Mouse (Mus musculus) T-cell, adult 2 months (primary cell): ENCODE data around the gene Tomm40.
"Not testable (repeated sequence)": the region's sequence is repeated elsewhere in the genome, so short reads cannot be mapped to it uniquely, and the experiment has no call there.

Experiments
- DNase-seq: peaks from one replicate; pipeline ENCODE4 v3.0.0; 2022; ENCODE audit warnings: low spot score

The Tomm40 gene

DNA sequence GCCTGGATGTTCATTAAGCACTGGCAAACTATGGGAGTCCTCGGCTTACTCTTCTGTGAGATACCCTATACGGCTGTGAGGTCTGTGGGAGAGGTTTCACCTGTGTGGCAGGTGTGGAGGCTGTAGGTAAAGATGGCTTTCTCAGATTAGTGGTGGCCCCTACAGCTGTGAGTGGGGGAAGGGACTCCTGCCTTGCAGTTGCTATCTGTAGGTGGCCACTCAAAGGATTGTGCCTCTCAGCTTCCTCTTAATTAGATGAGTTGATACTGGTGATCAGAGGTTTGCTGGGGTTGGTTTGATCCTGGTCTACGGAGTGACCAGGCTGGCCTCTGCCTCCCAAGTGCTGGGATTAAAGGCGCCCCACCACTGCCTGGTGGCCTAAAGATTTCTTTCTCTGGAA lies 10.8 kb downstream of the Tomm40 start:
- DNase-seq, result no peak

DNA sequence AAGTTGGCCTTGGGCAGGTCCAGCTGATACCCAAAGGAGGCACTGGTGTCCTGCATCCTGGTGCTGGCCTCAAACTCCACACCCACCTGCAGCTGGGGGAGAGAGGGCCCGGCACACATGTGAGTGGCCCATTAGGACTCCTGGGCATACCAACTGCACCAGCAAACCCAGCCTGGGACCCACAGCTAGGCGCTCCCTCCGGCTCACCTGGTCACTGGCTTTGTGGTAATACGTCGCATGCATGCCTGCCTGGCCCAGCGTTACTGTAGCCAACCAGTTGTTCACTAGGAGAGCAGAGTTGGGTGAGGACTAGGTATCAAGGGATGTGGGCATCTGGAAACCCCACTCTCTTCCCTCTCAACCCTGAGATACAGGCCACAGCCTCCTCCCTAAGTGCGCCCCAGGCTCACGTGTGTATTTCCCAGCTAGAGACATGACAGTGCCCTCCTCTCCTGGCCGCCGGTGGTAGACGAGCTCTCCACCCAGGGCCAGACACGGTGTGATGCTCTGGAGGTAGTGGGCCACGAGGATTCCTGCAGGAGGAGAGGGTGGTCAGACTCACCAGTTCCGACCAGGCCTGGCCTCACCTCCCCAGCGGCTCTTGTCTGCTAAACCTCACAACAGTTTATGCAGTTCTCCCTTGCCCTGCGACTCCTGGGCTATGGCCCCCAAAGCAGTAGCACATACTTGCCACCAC lies 12.2 kb downstream of the Tomm40 start:
- DNase-seq, result no peak

DNA sequence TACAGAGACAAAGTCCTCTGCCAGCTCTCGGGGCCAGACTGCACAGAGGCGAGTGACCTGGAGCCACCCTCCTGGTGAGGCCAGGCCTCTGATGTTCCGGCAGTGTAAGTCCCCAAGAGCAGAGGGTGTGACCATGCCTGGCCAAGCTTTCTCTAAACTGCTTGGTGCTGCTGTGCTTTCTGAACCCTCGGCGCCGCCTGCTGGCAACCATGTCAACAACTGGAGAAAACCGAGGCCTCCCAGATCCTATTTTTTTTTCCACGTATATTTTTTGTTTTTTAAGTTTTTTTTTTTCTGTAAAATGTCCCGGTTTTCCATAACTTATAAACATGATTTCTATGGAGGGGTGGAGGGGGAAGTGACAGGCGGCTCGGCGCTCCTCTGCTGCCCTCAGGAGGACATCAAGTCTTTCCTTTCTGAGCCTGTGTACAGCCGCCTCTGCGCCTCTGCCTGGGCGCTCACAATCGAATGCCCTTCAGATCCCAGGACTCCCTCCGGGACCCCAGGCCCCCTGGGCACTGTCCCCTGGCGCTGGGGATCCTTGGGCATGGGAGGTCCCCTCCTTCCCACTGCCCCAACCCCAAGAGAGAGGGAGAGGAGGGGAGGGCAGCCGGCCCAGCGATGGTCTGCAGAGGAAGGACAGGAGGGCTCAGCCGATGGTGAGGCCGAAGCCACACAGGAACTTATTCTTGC lies 14.0 kb downstream of the Tomm40 start:
- no peak for DNase-seq

DNA sequence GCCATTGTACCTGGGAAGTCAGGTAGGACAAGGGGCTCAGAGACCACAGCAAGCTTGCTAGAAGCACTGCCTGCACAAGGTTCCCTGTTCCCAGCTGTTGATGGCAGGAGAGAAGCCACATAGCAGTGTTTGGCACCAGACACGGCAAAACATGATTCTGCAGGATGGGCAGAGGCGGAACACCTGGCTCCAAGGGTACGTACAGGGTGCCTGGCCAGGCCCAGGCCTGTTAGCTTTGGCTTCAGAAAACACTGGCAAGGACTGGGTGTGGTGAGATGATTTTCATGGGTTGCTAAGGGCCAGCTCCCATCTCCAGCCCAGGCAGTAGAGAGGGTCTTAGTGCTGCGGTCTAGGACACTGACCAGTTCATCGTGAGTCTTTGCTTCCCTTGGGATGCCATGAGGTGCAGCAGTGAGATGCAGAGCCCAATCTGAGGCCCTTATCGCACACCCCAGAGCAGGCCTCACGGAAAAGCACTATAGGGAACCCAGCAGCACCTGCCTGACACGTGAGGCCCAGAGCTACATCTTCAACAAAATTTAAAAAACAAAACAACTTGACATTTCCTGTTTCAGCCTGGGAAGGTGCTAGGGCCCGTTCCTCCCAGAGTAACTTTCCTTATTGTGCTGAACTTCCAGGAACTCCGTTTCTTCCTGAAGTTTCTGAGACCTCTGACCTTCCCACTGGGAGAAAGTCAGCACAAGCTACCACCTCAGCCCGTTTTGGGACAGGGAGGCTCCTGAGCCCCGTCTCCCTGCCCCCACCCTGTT lies 14.8 kb downstream of the Tomm40 start:
- no peak for DNase-seq

DNA sequence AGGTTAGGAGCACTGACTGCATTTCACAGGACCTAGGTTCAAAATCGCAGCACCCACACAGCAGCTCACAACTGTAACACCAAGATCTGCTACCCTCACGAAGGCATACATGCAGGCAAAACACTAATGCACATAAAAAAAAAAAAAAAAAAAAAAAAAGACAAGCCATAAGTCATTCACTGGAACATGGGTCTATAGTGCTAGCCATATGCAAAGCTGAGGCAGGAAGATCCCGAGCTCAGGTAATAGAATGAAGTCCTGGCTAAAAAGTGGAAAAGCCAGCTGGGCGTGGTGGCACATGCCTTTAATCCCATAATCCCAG lies 15.4 kb downstream of the Tomm40 start:
- DNase-seq, result no peak

DNA sequence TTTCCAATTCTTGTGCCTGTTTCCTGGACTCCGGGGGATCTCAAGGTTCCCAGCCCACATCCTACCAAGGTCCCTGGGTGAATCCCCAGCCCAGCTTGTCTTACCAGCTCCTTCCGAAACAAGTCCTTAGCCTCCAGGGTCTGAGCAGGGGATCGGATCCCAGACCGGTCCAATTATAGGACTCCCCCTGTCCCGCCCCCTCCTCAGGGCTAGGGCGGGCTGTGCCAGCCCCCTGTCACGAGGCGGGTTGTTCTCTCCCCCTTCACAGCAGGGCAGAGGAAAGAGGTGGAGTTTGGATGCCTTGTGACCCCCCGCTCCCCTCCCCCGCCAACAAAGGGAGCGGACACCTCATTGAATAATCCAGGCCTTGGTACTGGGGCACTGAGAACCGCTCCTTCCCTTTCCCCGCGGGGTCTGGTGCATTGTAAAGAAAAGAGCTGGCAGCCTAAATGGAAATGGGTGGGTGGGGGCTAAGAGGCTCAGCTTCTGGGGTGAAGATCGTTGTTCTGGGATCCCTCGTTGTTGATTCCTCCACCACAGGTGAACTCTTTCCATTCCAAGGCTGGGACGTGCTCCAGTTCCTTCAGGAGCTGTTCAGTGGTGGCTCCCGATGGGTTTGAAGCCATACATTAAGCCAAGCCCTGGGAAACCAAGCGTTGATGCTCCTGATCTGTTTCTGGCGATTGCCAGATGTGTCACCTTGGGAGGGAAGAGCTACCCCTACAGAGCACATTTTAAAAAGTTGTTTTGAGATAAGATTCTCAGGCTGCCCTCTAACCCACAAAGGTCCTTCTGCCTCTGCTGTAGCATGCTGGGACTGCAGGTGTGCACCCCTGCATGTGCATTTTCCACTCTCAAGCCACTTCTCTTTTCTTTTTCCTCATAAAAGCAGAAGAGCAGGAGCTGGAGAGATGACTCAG lies 16.1 kb downstream of the Tomm40 start, which contains the start of gene Apoe:
Apoe (minus strand) TSS at position 282 of the 920 bp plus-strand sequence.
- DNase-seq, result no peak

DNA sequence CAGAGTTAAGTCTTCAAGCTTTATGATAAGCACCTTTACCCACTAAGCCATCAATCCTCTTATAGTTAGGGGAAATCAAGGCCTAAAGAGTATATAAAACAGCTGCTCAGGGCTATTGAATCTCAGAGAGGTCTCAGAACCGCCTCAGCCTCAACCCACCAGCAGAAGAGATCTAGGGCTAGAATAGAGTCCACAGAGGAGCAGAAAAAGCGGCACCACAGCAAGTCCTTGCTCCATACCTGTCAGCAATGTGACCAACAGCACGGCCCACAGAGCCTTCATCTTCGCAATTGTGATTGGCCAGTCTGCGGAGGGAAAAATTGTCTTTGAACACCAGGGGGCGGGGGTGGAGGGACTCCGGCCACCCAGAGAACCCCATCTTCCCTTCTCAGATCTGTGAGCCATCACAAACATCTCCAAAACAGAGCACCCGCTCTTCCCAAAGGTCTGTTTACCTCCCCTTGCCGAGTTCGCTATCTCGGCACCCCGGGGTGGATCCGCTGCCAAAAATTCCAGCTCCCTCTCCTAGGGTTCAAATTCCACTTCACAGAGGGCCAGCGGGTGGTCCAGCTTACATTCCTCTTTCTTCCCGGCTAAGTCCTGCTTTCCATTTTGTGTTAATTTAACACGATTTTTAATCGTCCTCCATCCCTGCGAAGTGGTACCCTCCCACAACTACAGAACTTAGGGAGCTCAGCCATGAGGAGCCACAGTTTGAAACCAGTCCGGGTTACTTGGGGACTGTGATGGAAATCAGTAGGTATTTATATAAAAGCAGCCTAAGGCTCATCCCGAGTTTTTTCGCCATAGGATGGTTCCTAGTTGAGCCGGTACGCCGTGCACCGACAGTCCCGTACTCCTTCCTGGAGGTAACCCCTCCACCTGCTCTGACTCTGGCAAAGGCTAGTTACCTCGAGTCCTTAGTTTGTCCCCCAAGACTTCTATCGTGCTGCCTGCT lies 17.0 kb downstream of the Tomm40 start:
- no peak for DNase-seq

DNA sequence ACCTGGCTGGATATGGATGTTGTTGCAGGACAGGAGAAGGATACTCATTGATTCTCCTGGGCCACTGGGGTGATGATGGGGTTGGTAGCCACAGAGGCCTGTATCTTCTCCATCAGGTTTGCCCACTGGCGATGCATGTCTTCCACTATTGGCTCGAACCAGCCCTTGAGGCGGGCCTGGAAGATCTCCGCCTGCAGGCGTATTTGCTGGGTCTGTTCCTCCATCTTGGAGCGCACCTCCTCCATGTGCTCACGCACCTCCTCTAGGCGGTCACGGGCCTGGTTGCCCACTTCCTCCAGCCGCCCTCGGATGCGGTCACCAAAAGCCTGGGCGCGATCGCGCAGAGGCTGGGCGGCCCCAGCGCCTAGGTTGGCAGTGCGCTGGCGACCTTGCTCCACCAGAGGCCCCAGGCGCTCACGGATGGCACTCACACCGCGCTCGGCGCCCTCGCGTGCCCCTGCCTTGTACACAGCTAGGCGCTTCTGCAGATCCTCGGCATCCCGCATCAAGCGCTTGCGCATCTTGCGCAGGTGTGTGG lies 18.8 kb downstream of the Tomm40 start:
- no peak for DNase-seq

DNA sequence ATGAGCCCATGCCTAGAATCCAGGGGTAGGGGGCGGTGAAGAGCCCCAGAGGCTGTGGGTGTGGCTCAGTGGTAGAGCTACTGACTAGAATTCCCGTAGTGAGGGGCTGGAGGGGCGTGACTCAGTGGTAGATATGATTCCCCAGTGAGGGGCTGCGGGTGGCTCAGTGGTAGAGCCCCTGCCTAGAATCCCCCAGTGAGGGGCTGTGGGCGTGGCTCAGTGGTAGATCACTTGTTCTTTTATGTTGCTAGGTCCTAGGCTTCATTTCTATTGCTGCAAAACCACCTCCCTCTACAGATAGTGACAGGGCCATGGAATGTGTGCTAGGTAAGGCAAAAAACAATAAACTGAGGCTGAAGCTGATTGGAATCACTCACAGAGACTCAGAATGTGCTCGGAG lies 19.4 kb downstream of the Tomm40 start:
- DNase-seq, result no peak

DNA sequence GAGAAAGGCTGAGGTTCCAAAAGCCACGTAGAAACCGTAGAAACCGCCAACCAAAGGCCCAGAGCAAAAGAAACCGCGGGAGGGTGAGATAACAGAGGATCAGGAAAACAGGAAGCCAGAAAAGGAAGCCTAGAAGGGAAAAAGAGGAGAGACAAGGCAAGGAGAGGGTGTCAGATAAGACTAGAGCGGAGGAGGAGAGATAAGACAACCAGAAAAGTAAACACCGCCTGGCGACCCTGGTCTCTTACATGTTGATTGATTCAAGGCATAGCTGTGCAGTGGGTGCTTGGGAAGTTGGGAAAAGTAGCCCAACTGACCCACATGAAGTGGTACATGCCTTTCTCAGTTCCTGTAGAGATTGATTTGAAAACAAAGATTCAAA lies 20.0 kb downstream of the Tomm40 start:
- no peak for DNase-seq

DNA sequence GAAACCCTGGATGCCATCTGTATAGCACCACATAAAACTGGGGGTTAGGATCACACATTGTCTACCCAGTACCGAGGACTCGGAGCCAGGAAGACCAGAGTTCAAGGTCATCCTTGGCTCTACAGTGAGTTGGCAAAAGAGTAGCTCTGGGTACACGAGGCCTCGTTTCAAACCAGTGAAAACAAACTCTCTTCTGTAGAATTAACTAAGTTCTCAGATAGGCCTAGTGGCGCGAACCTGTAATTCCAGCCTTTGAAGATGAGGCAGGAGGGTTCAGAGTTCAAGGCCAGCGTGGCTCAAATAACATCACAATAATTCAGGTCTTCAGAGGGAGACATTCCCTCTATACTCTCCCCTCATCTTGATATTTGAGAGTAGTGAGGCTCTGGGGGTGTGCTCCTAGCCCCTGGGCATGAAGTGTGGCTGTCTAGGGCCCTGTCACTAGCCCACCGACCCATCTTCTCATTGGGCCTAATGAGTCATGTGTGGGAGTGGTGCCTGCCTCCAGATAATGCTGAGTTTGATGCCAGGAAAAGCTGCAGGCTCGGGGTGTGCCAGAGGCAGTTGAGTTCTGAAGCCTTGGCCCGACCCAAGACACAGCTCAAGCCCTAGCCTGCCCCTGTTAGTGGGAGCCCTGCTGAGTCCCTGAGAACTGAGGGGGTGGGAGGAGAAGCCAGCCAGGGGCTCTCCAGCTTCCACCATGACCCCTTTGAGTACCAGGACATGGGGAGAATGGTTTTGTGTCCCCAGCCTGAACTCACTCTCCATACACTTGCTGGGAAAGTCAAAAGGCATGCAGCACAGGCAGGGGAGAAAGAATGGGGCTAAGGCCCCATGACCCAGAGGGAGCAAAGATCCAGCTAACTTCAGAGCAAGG lies 20.7 kb downstream of the Tomm40 start:
- no peak for DNase-seq

DNA sequence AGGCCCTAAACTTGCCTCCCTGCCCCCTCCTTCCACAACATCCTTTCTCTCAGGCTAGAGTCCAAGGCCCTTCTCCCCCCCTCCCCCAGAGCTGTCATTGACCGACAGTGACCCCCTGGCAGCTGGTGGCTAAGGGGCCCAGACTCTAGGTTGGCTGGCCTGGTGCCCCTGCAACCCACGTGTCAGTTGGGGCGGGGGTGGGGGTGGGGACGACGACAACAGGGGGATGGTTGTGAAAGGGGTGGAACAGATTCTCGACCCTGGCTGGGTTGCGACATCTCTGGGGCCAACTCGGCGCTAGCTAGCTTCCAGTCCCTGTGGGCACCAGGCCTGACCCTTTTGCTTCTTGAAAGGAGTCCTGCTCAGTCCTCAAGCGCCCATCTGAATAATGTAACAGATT lies 21.8 kb downstream of the Tomm40 start:
- no peak for DNase-seq

DNA sequence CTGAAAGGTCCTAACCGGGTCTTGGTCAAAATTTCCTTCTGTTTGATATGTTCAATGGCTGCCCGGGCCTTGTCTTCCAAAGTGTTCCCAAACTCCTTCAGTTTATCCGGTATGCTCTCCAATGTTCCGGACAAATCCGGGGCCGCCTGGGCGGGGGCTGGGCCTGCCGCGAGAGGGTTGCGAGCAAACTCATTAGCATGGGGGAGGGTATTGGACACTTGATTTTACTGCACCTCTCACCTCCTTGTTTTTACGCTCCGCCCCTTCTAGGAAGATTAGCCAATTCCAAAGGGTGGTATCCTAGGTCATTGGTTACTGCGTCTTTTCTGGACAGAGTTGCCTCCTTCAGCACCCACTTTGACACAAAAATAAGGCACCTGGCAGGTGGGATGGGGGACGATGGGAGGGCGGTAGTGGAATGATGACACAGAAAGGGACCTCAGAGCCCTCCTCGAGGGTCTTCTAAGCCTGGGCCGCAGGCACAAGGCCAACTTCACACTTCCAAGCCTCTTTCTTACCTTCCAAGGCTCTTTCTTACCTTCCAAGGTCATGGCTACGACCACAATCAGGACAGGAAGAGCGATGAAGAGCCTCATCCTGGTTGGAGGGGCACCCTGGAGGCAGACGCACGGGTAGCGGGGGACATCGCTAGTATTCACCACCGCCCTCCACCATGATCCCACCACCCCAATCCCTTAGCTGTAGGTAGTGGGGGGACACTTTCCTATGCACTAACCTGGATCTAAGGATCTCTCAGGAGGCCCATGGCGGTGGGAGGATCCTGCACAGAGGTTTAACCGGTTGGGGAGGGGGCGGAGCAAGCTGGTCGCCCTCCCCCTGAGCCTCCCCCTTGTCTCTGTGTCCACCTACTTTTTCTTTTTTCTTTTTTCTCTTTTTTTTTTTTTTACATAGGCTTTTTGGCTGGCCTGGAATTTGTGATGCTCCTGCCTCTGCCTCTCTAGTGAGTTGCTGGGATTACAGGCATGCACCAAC lies 23.1 kb downstream of the Tomm40 start, which contains the start of gene Apoc1:
Apoc1 (minus strand) TSS at position 788 of the 993 bp plus-strand sequence.
- no peak for DNase-seq

DNA sequence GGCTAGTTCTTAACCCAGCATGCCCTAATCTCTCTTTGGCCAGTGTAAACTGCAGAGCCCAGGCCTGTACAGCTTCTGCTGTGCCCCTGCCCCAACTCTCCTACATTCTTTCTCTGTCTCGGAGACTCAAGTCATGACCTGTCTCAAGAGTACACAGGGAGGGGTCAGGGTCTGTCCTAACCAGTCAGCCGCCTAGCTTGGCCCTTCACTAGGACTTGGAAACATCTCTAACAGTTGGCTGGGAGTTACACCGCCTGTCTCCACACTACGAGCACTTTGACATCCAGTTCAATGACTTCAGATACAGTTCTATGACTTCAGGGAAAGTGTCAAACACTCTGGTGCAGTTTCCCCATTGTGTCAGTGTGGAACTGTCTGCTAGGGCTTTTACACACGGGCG lies 23.8 kb downstream of the Tomm40 start:
- DNase-seq, result no peak

DNA sequence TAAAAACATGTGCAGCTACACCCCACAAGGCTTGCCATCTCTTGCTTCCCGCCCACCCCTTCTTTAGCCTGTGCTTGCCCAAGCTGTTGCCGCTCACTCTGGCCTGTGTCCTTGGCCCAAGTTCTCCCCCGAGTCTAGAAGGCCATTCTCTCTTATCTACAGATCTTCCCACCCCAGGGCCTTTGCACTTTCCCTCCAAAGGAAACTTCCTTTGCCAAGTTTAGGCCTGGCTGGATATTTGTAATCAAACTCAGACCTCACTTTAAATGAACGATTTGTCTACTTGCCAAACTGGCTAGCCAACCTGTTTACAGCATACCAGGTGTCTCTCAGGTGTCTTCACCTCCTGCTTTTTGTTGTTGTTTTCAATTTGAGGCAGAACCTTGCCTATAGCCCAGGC lies 24.4 kb downstream of the Tomm40 start:
- DNase-seq, result no peak

DNA sequence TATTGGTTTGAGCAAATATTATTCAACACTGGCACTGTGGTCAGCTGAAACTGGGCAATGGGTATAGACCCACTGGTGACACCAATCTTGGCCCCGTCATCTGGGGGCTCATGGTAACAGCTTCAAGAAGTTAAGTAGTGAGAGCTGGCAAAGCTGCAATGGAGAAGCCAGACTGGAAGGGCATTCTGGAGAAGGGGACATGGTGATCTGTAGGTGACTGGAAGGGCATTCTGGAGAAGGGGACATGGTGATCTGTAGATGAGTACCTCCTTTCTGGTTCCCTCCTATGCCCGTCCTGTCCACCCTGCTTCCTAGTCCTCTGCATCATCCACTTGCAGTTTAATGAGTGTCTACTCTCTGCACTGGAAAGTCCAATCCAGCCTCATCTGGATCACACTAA lies 26.6 kb downstream of the Tomm40 start:
- DNase-seq, result no peak

DNA sequence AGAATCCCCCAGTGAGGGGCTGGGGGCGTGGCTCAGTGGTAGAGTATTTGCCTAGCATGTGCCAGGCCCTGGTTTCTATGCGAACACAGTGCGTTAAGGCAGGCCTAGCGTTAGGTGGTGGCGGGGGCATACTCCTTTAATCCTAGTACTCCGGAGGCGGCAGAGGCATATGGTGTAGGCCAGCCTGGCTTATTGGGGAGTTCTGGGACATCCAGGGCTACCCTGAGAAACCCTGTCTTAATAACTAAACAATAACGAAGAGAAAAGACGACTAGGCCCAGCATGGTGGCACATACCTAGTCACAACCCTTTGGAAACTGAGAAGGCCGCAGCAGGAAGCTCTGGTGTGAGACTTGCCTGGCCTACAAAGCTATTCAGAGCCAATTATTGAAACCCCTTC lies 27.1 kb downstream of the Tomm40 start:
- DNase-seq, result no peak

DNA sequence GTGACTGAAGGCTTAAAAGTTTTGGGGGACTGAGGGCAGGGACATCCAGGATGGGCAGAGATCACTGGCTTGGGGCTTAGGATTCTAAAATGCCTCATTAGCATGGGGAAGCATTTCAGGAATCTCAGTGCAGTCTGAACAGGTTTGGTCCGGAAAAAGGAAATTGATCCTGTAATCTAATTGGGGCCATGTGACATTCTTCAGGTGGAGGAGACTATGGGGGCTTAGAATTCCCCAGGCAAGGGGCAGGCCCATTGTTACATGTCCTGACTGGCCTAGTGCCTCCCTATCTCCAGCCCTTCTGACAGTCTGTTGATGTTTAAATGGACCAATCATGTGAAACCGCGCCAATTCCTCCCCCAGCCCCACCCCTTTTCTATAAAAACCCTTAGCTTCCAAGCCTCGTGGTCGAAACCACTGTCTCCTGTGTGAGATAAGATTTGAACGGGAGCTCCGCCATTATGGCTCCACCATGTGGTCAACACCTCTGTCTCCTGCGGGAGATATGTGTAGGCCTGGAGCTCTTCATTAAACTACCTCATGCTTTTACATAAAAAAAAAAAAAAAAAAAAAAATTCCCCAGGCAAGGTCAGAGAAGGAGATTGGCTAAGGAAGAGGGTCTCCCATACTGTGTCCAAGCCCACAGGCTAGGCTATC lies 28.2 kb downstream of the Tomm40 start:
- not testable (repeated sequence) for DNase-seq
